Mouse (Mus musculus): ENCODE results near the gene Zfp169. TPM values are rescaled to one million over a fixed set of nuclear protein-coding genes. Genes with fewer than 3 reads are reported as not detected.

Zfp169 gene
- polyA plus RNA-seq, 1 experiment from 2014 or later = 1.3 TPM

DNA sequence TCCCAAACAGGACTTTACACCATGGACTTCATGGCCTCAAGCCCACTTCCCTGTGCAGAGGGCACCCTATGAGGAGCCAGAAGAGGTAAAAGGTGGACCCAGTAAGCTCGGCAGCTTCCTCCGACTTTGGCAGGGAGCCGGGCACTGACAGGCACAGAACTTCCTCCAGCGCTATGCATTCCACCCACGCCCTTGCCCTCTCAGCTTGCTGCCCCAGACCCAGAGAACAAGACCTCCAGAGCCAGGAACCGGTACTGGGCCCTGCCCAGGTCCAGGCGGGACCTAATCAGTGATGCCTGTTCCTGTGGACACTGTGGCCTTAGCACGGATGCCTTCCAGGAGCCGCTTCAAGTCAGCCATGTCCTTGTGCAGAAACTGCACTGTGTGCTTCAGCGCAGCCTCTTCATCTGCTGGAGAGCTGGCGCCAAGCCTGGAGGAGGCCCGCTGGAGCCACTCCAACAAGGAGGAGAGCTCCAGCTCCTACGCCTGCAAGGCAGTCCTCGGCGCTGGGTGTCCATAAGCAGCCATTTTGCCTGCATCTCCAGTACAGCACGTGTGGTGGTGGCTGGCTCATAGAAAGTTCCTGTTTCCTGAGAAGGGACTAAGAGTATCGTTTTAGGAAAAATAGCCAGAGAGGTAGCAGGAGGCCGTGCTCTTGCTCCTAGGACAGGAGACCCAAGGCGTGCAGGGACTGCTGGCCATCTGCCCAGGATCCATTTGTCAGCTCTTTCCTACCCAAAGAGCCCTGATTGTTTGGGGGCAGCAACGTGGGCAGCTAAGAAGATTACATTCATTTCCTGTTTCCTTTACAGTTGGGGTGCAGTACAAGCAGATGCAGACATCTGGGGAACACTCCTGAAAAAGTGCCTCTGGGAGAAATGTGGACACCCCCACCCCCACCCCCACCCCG is 39.2 kb upstream of the Zfp169 start:
- H3K27me3 ChIP-seq (replicated peaks; ENCODE audit: insufficient read depth, low read length) = no peaks in the 10 kb centered on the region
- H3K9me3 ChIP-seq (ENCODE audit: low read length) = no peaks in the 10 kb centered on the region
- peak overlapping the region; percentile 32 for H3K9ac ChIP-seq (replicated peaks; ENCODE audit: low read depth)
- peak overlapping the region; percentile 63 for H3K4me2 ChIP-seq (replicated peaks; ENCODE audit: low read depth, low read length)
- TF ChIP-seq CTCF (IDR thresholded peaks at IDR 0.05) (no peak; the same call in 1 of the 2 replicates), EP300 (IDR thresholded peaks at IDR 0.05) (0 out of 2 replicates have a peak, but pooled peaks have one; percentile 29)
- H3K4me1 ChIP-seq (ENCODE audit: insufficient read depth, low read depth, low read length) = peaks cover 10% of the 10 kb centered on the region; the same call in 1 of the 2 replicates
- H3K27ac ChIP-seq (ENCODE audit: low read length) = peak overlapping the region; percentile 93
- H3K4me3 ChIP-seq (ENCODE audit: low read depth, low read length) = peak overlapping the region; percentile 28
- ATAC-seq (peak; percentile 94), DNase-seq (ENCODE audit: low spot score) (peak; percentile 94)
- WGBS = 8% methylated on average over 21 of the region's 21 CpGs
- no peaks in the 10 kb centered on the region for H3K36me3 ChIP-seq (ENCODE audit: insufficient read depth, low read length)

DNA sequence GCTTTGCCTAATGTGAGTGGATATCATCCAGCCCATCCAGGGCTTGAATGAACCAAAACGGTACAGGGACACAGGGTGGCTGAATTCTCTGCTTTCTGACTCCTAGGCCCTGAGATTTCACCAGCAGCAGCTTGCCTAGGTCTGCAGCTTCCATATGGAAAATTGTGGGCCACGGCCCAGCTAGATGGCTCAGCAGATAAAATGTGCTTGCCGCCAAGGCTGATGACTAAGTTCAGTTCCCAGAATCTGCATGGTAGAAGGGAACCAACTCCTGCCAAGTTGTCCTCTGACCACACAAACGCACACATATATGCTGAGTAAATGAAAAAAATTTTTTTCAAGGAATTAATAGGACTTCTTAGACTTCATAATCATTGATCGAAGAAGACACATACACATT is 35.0 kb upstream of the Zfp169 start:
- H3K4me3 ChIP-seq (ENCODE audit: low read depth, low read length) = no peak overlapping the region
- no peak overlapping the region for H3K9ac ChIP-seq (replicated peaks; ENCODE audit: low read depth)
- H3K27me3 ChIP-seq (replicated peaks; ENCODE audit: insufficient read depth, low read length) = no peaks in the 10 kb centered on the region
- peaks cover 21% of the 10 kb centered on the region; the same call in 1 of the 2 replicates for H3K4me1 ChIP-seq (ENCODE audit: insufficient read depth, low read depth, low read length)
- no peaks in the 10 kb centered on the region for H3K36me3 ChIP-seq (ENCODE audit: insufficient read depth, low read length)
- WGBS = 75% methylated on average over 5 of the region's 5 CpGs
- no peaks in the 10 kb centered on the region for H3K9me3 ChIP-seq (ENCODE audit: low read length)
- H3K27ac ChIP-seq (ENCODE audit: low read length) = no peak overlapping the region
- TF ChIP-seq EP300 (IDR thresholded peaks at IDR 0.05) (no peak), CTCF (IDR thresholded peaks at IDR 0.05) (no peak)
- H3K4me2 ChIP-seq (replicated peaks; ENCODE audit: low read depth, low read length) = no peak overlapping the region
- ATAC-seq (no peak), DNase-seq (ENCODE audit: low spot score) (peak; percentile 47)

- ATAC-seq = no peak
- Histone ChIP-seq H3K4me1 (ENCODE audit: insufficient read depth, low read depth, low read length) (peaks cover 14% of the 10 kb centered on the region; the same call in 1 of the 2 replicates), H3K4me2 (replicated peaks; ENCODE audit: low read depth, low read length) (no peak overlapping the region), H3K9ac (replicated peaks; ENCODE audit: low read depth) (no peak overlapping the region), H3K9me3 (ENCODE audit: low read length) (no peaks in the 10 kb centered on the region), H3K27me3 (replicated peaks; ENCODE audit: insufficient read depth, low read length) (no peaks in the 10 kb centered on the region), H3K36me3 (ENCODE audit: insufficient read depth, low read length) (no peaks in the 10 kb centered on the region), H3K4me3 (ENCODE audit: low read depth, low read length) (no peak overlapping the region), H3K27ac (ENCODE audit: low read length) (no peak overlapping the region)
- WGBS = 96% methylated on average over 6 of the region's 6 CpGs
- no peak for DNase-seq (ENCODE audit: low spot score)
- TF ChIP-seq CTCF (IDR thresholded peaks at IDR 0.05) (no peak), EP300 (IDR thresholded peaks at IDR 0.05) (no peak)
Observed at GRCm38 (mm10) chr13:48547623-48548022, 34.4 kb upstream of the Zfp169 start.

DNA sequence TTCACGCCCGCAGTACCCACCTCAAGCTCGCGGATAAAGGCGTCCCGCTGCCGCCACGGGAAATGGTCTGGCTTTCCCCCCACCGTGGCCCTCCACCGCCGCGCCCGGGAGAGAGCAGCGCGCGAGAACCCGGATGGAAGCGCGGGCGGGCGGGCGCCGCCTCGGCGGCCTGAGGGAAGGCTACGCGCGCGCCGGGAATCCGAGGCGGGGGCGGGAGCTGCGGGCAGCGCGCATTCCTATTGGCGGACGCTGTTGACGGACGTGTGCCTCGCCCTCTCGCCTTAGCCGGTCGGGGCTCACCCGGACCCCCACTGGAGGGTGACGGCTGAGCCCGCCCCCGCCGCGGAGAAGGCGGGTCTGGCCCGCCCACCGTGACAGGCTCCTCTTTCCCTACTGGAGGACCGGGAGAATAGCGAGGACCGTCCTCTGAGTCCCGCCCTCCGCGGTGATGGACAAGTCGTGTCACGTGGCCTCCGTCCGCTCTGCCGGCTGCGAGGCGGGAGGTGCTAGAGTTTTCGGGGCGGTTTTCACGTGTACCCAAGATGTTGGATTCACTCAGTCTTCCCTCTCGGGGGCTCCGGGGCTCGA is 33.2 kb upstream of the Zfp169 start:
- H3K9me3 ChIP-seq (ENCODE audit: low read length) = no peaks in the 10 kb centered on the region
- DNase-seq (ENCODE audit: low spot score) = peak; percentile 99
- H3K36me3 ChIP-seq (ENCODE audit: insufficient read depth, low read length) = no peaks in the 10 kb centered on the region
- WGBS = under 1% methylated on average over 41 of the region's 72 CpGs
- peak; percentile 95 for ATAC-seq
- H3K4me3 ChIP-seq (ENCODE audit: low read depth, low read length) = peak overlapping the region; percentile 91
- H3K27ac ChIP-seq (ENCODE audit: low read length) = peak overlapping the region; percentile 100
- H3K27me3 ChIP-seq (replicated peaks; ENCODE audit: insufficient read depth, low read length) = no peaks in the 10 kb centered on the region
- peaks cover 18% of the 10 kb centered on the region; the same call in 1 of the 2 replicates for H3K4me1 ChIP-seq (ENCODE audit: insufficient read depth, low read depth, low read length)
- peak overlapping the region; percentile 50 for H3K4me2 ChIP-seq (replicated peaks; ENCODE audit: low read depth, low read length)
- H3K9ac ChIP-seq (replicated peaks; ENCODE audit: low read depth) = peak overlapping the region; percentile 96
- no peak for TF ChIP-seq CTCF (IDR thresholded peaks at IDR 0.05)
- no peak for TF ChIP-seq EP300 (IDR thresholded peaks at IDR 0.05)

DNA sequence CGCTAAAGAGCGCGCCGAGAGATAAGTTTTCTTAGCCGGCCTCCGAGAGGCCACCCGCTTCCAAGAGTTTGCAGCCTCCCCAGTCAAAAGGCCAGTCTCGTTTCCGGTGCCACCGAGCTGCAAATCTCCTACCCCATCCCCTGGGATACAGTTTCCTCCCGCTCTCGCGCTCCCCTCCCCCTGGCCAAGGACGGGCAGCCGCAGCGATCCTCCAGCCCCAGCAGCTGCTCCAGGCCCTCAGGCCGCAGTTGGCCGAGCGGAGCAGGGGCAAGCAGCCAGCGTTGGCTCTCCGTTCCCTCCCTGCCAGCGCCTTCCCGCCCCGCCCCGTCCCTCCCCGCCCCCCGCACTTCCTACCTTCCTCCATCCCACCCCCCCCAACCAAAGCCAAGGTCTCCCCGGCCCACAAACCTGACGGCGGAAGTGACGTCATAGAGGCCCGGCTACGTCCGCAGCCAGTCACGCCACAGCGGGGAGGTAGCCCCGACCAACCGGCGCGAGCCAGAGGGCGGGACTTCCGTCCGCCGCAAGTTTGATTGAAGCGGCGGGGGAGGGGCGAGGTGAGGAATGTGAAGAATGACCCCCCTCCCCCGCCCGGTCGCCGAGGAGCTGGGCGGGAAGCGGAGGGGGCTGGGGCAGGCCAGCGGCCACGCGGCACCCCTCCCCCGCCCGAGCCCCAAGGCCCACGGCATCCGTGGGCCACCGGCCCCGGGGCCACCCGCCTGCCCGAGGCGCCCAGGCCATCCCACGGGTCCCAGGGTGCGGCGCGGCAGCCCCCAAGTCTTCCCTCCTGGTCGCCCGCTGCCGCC is 32.4 kb upstream of the Zfp169 start:
- WGBS = 4% methylated on average over 38 of the region's 72 CpGs
- H3K36me3 ChIP-seq (ENCODE audit: insufficient read depth, low read length) = no peaks in the 10 kb centered on the region
- H3K4me3 ChIP-seq (ENCODE audit: low read depth, low read length) = peak overlapping the region; percentile 91
- H3K4me2 ChIP-seq (replicated peaks; ENCODE audit: low read depth, low read length) = peak overlapping the region; percentile 66
- H3K27ac ChIP-seq (ENCODE audit: low read length) = peak overlapping the region; percentile 100
- DNase-seq (ENCODE audit: low spot score) (peak; percentile 99), ATAC-seq (peak; percentile 87)
- no peaks in the 10 kb centered on the region for H3K27me3 ChIP-seq (replicated peaks; ENCODE audit: insufficient read depth, low read length)
- no peaks in the 10 kb centered on the region for H3K9me3 ChIP-seq (ENCODE audit: low read length)
- TF ChIP-seq CTCF (IDR thresholded peaks at IDR 0.05) = peak; percentile 3; the same call in 1 of the 2 replicates
- 0 out of 2 replicates have a peak, but pooled peaks have one; percentile 35 for TF ChIP-seq EP300 (IDR thresholded peaks at IDR 0.05)
- peaks cover 18% of the 10 kb centered on the region; the same call in 1 of the 2 replicates for H3K4me1 ChIP-seq (ENCODE audit: insufficient read depth, low read depth, low read length)
- H3K9ac ChIP-seq (replicated peaks; ENCODE audit: low read depth) = peak overlapping the region; percentile 96

Measured in lung, postnatal 0 days (tissue).